Mouse (Mus musculus) midbrain, embryonic 14.5 days (tissue): Measurements from ENCODE around the gene Snrnp70. TPM values are rescaled to one million over a fixed set of nuclear protein-coding genes. Genes with fewer than 3 reads are reported as not detected.

Source experiments
- ATAC-seq: fragments of 200-750 bp; cut with Nextera tagmentation; 2 replicates; pipeline ENCODE4 v1.8.0; 2017; ENCODE audit warnings: moderate number of reproducible peaks, moderate library complexity; ENCODE audit not compliant: low FRiP score, low TSS enrichment
- DNase-seq: peaks from one replicate; pipeline ENCODE4 v3.0.0-alpha.2; 2015
- H3K27ac ChIP-seq: fragments of 300-500 bp; sonication (generic); replicated peaks from 2 replicates; pipeline ENCODE4 v1.5.1; 2014; ENCODE audit warnings: mild to moderate bottlenecking, low read depth, low read length, moderate library complexity
- H3K27me3 ChIP-seq: fragments of 300-500 bp; sonication (generic); 2 replicates; pipeline ENCODE4 v1.6.1; 2014; ENCODE audit warnings: low read length, control low read depth, mixed read lengths; ENCODE audit not compliant: control insufficient read depth, insufficient read depth
- H3K36me3 ChIP-seq: fragments of 300-500 bp; sonication (generic); 2 replicates; pipeline ENCODE4 v1.6.1; 2014; ENCODE audit warnings: low read length, control low read depth; ENCODE audit not compliant: control insufficient read depth, insufficient read depth
- H3K4me1 ChIP-seq: fragments of 300-500 bp; sonication (generic); 2 replicates; pipeline ENCODE4 v1.6.1; 2014; ENCODE audit warnings: mild to moderate bottlenecking, antibody characterized with exemption, low read length, control low read depth; ENCODE audit not compliant: control insufficient read depth, insufficient read depth
- H3K4me2 ChIP-seq: fragments of 300-500 bp; sonication (generic); 2 replicates; pipeline ENCODE4 v1.6.1; 2014; ENCODE audit warnings: mild to moderate bottlenecking, low read length, moderate library complexity
- H3K4me3 ChIP-seq: fragments of 300-500 bp; sonication (generic); replicated peaks from 2 replicates; pipeline ENCODE4 v1.5.1; 2014; ENCODE audit warnings: low read depth, low read length
- H3K9ac ChIP-seq: fragments of 300-500 bp; sonication (generic); replicated peaks from 2 replicates; pipeline ENCODE4 v1.6.1; 2014; ENCODE audit warnings: mild to moderate bottlenecking, low read length, moderate library complexity
- H3K9me3 ChIP-seq: fragments of 300-500 bp; sonication (generic); 2 replicates; pipeline ENCODE4 v1.6.1; 2016; ENCODE audit warnings: low read length, control low read depth, mixed read lengths; ENCODE audit not compliant: control insufficient read depth
- WGBS: fragments of 180-500 bp; shearing (Covaris S2); extraction: QIAGEN DNeasy Blood & Tissue Kit; methylation state at CpG from one replicate; pipeline ENCODE4 v1.1.7; 2014; 5-methylcytosine and 5-hydroxymethylcytosine counted together
- polyA plus RNA-seq: library from polyadenylated mRNA; unstranded; fragments of >200 nt; fragmentation: Nextera tagmentation; extraction: Ambion mirVana; gene quantifications from 2 replicates; pipeline ENCODE4 v1.2.1, GENCODE M21; 2014

The Snrnp70 gene
- polyA plus RNA-seq, 1 experiment from 2014 or later, result 80.6 TPM

- H3K9me3 ChIP-seq, result no peaks in the 10 kb centered on the region
- ATAC-seq (peak; percentile 66), DNase-seq (peak; percentile 54)
- H3K4me1 ChIP-seq, result no peaks in the 10 kb centered on the region
- no peak overlapping the region for H3K27ac ChIP-seq
- no peaks in the 10 kb centered on the region; the same call in 1 of the 2 replicates for H3K27me3 ChIP-seq
- H3K9ac ChIP-seq, result peak overlapping the region; percentile 55
- WGBS, result 3% methylated on average over 22 of the region's 22 CpGs
- peak overlapping the region; percentile 51 for H3K4me3 ChIP-seq
- H3K36me3 ChIP-seq, result no peaks in the 10 kb centered on the region
- peak overlapping the region; percentile 92 for H3K4me2 ChIP-seq
Observed at GRCm38 (mm10) chr7:45332685-45333425, 62.7 kb downstream of the Snrnp70 start.

DNA sequence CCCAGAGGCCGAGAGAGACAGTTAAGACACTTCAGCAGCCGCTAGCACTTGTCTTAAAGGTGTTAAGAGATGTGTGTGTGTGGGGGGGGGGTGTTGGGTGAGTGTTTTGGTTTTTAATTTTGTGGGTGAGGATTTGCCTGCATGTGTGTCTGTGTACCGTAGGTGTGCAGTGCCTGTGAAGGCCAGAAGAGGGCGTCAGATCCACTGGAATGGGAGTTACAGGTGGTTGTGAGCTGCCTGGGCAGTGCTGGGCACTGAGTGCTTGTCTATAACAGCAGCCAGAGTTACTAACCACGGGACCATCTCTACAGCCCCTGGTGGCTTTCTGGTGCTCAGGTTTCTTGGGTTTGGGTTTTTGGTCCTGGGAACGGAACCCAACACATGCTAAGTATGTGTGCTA, 64.0 kb downstream of the Snrnp70 start:
- Histone ChIP-seq H3K4me2 (no peak overlapping the region), H3K27me3 (no peaks in the 10 kb centered on the region), H3K4me3 (no peak overlapping the region), H3K9ac (no peak overlapping the region), H3K4me1 (no peaks in the 10 kb centered on the region), H3K36me3 (no peaks in the 10 kb centered on the region), H3K27ac (no peak overlapping the region), H3K9me3 (no peaks in the 10 kb centered on the region)
- DNase-seq (no peak), ATAC-seq (no peak)
- 85% methylated on average over 6 of the region's 6 CpGs for WGBS

DNA sequence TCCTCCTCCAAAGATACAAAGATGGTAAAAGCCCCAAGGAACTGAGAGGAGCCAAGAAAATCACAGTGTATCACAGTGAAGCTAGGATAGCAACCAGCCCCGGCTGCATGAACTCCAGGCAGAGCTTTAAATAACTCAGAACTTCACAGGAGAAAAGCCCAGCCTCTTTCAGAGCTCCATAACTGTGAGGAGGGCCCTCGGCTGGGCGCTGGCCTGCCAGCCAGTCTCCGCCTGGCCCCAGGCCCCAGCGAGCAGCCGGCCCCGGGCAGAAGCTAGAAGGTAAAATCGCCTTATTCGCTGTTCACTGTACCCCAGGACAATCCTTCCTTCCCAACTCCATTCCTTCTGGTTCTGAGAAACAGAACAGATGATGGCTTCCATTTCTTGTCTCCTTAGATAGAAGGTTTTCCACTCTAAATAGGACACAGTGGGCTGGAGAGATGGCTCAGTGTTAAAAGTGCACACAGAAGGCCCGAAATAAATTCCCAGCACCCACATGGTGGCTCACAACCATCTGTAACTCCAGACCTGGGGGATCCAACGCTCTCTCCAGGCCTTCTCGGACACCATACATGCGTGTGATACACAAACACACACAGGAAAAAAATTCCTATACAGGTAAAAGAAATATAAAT, 66.6 kb downstream of the Snrnp70 start:
- WGBS, result 79% methylated on average over 13 of the region's 13 CpGs
- H3K27me3 ChIP-seq, result no peaks in the 10 kb centered on the region
- no peaks in the 10 kb centered on the region for H3K36me3 ChIP-seq
- H3K9ac ChIP-seq, result no peak overlapping the region
- ATAC-seq (no peak), DNase-seq (no peak)
- H3K9me3 ChIP-seq, result no peaks in the 10 kb centered on the region
- no peak overlapping the region for H3K27ac ChIP-seq
- H3K4me3 ChIP-seq, result no peak overlapping the region
- H3K4me1 ChIP-seq, result no peaks in the 10 kb centered on the region
- no peak overlapping the region for H3K4me2 ChIP-seq

Other genes starting within 250 kb of the Snrnp70 start
- gene Pih1d1, start 241.4 kb downstream of the Snrnp70 start, polyA plus RNA-seq, result 92.8 and 96.2 TPM in 2 replicates
- 21.2 and 24.1 TPM in 2 replicates for gene Aldh16a1, start 241.2 kb downstream of the Snrnp70 start, polyA plus RNA-seq
- gene Slc17a7, start 231.8 kb downstream of the Snrnp70 start, polyA plus RNA-seq, result 0.39 and 0.62 TPM in 2 replicates
- gene Gfy, start 216.2 kb downstream of the Snrnp70 start, polyA plus RNA-seq, result not detected in 2 replicates
- gene Pth2, start 214.7 kb downstream of the Snrnp70 start, polyA plus RNA-seq, result 0.68 and 1.4 TPM in 2 replicates
- 0.33 and 0.34 TPM in 2 replicates for gene Ccdc155, start 190.8 kb downstream of the Snrnp70 start, polyA plus RNA-seq
- 2.4 and 2.7 TPM in 2 replicates for gene Dkkl1, start 183.6 kb downstream of the Snrnp70 start, polyA plus RNA-seq
- 38.4 and 59.7 TPM in 2 replicates for gene Tead2, start 180.0 kb downstream of the Snrnp70 start, polyA plus RNA-seq
- 0.76 and 1.0 TPM in 2 replicates for gene Cd37, start 156.6 kb downstream of the Snrnp70 start, polyA plus RNA-seq
- 0.16 and 0.54 TPM in 2 replicates for gene Slc6a16, start 154.7 kb downstream of the Snrnp70 start, polyA plus RNA-seq
- gene Slc6a21, start 118.2 kb downstream of the Snrnp70 start, polyA plus RNA-seq, result not detected in 2 replicates
- gene Trpm4, start 62.0 kb downstream of the Snrnp70 start, polyA plus RNA-seq, result 8.4 and 9.5 TPM in 2 replicates
- gene Hrc, start 60.5 kb downstream of the Snrnp70 start, polyA plus RNA-seq, result not detected in 2 replicates
- gene Ppfia3, start 28.7 kb downstream of the Snrnp70 start, polyA plus RNA-seq, result 26.9 and 28.0 TPM in 2 replicates
- 11.6 and 26.5 TPM in 2 replicates for gene Lin7b, start 25.2 kb downstream of the Snrnp70 start, polyA plus RNA-seq
- not detected in 2 replicates for gene Kcna7, start 9.9 kb upstream of the Snrnp70 start, polyA plus RNA-seq
- not detected in 2 replicates for gene Ntf5, start 18.0 kb upstream of the Snrnp70 start, polyA plus RNA-seq
- gene Lhb, start 25.1 kb upstream of the Snrnp70 start, polyA plus RNA-seq, result 0.34 TPM in 1 of 2 replicates, not detected in the other
- 15.5 TPM in 2 replicates for gene Gys1, start 39.1 kb upstream of the Snrnp70 start, polyA plus RNA-seq
- 110 and 114 TPM in 2 replicates for gene Ruvbl2, start 42.4 kb upstream of the Snrnp70 start, polyA plus RNA-seq
- 5,898 and 6,785 TPM in 2 replicates for gene Ftl1, start 64.1 kb upstream of the Snrnp70 start, polyA plus RNA-seq
- 107 and 182 TPM in 2 replicates for gene Bax, start 71.2 kb upstream of the Snrnp70 start, polyA plus RNA-seq
- 0.13 and 0.32 TPM in 2 replicates for gene Tulp2, start 86.1 kb upstream of the Snrnp70 start, polyA plus RNA-seq
- gene Gm45808, start 91.1 kb upstream of the Snrnp70 start, polyA plus RNA-seq, result not detected in 2 replicates
- gene Dhdh, start 93.1 kb upstream of the Snrnp70 start, polyA plus RNA-seq, result 3.1 and 3.2 TPM in 2 replicates
- 86.5 and 89.5 TPM in 2 replicates for gene Nucb1, start 114.7 kb upstream of the Snrnp70 start, polyA plus RNA-seq
- gene Ppp1r15a, start 130.5 kb upstream of the Snrnp70 start, polyA plus RNA-seq, result 9.5 and 10.2 TPM in 2 replicates
- 0.53 and 0.77 TPM in 2 replicates for gene Plekha4, start 130.6 kb upstream of the Snrnp70 start, polyA plus RNA-seq
- gene Hsd17b14, start 159.2 kb upstream of the Snrnp70 start, polyA plus RNA-seq, result not detected in 2 replicates
- 14.9 and 16.9 TPM in 2 replicates for gene Bcat2, start 174.4 kb upstream of the Snrnp70 start, polyA plus RNA-seq
- gene Fgf21, start 219.7 kb upstream of the Snrnp70 start, polyA plus RNA-seq, result not detected in 2 replicates
- gene Fut1, start 221.5 kb upstream of the Snrnp70 start, polyA plus RNA-seq, result not detected in 2 replicates
- not detected in 2 replicates for gene Izumo1, start 226.1 kb upstream of the Snrnp70 start, polyA plus RNA-seq
- gene Rasip1, start 231.7 kb upstream of the Snrnp70 start, polyA plus RNA-seq, result 12.3 and 14.9 TPM in 2 replicates
- 3.0 and 4.3 TPM in 2 replicates for gene Mamstr, start 244.2 kb upstream of the Snrnp70 start, polyA plus RNA-seq